Mouse (Mus musculus): ENCODE measurements around the gene Atxn1. TPM values are rescaled to one million over a fixed set of nuclear protein-coding genes. Genes with fewer than 3 reads are reported as not detected.

Gene Atxn1
- polyA plus RNA-seq, 1 experiment from 2014 or later = 6.8 TPM

- H3K4me2 ChIP-seq (ENCODE audit: low read length) = no peak overlapping the region
- no peaks in the 10 kb centered on the region for H3K9me3 ChIP-seq (replicated peaks; ENCODE audit: low read length)
- no peaks in the 10 kb centered on the region for H3K4me1 ChIP-seq (replicated peaks; ENCODE audit: insufficient read depth, low read length)
- no peak for ATAC-seq (replicated peaks; ENCODE audit: low FRiP score, low read depth)
- H3K27ac ChIP-seq = no peak overlapping the region
- no peaks in the 10 kb centered on the region; the same call in 1 of the 2 replicates for H3K36me3 ChIP-seq (ENCODE audit: insufficient read depth, low read length)
- 86% methylated on average over 4 of the region's 4 CpGs for WGBS
- DNase-seq (ENCODE audit: low spot score) = no peak
- no peak overlapping the region for H3K9ac ChIP-seq (ENCODE audit: low read depth, low read length)
- TF ChIP-seq CTCF (IDR thresholded peaks at IDR 0.05; ENCODE audit: low read depth) = no peak
- H3K4me3 ChIP-seq (replicated peaks; ENCODE audit: low read depth, low read length) = no peak overlapping the region
- H3K27me3 ChIP-seq (ENCODE audit: insufficient read depth, low read length) = no peaks in the 10 kb centered on the region
Observed at GRCm38 (mm10) chr13:45736241-45736640, 228.6 kb downstream of the Atxn1 start.

GRCm38 (mm10) chr13:45735802-45736201 lies 229.0 kb downstream of the Atxn1 start:
- Histone ChIP-seq H3K4me2 (ENCODE audit: low read length) (no peak overlapping the region), H3K9ac (ENCODE audit: low read depth, low read length) (no peak overlapping the region), H3K9me3 (replicated peaks; ENCODE audit: low read length) (no peaks in the 10 kb centered on the region), H3K27ac (no peak overlapping the region), H3K4me1 (replicated peaks; ENCODE audit: insufficient read depth, low read length) (no peaks in the 10 kb centered on the region), H3K4me3 (replicated peaks; ENCODE audit: low read depth, low read length) (no peak overlapping the region), H3K27me3 (ENCODE audit: insufficient read depth, low read length) (no peaks in the 10 kb centered on the region), H3K36me3 (ENCODE audit: insufficient read depth, low read length) (no peaks in the 10 kb centered on the region; the same call in 1 of the 2 replicates)
- WGBS = 89% methylated on average over 3 of the region's 3 CpGs
- no peak for TF ChIP-seq CTCF (IDR thresholded peaks at IDR 0.05; ENCODE audit: low read depth)
- ATAC-seq (replicated peaks; ENCODE audit: low FRiP score, low read depth) = no peak
- no peak for DNase-seq (ENCODE audit: low spot score)

GRCm38 (mm10) chr13:45734531-45734930 lies 230.3 kb downstream of the Atxn1 start:
- H3K27ac ChIP-seq = no peak overlapping the region
- H3K9ac ChIP-seq (ENCODE audit: low read depth, low read length) = no peak overlapping the region
- ATAC-seq (replicated peaks; ENCODE audit: low FRiP score, low read depth) (no peak), DNase-seq (ENCODE audit: low spot score) (no peak)
- no peaks in the 10 kb centered on the region for H3K9me3 ChIP-seq (replicated peaks; ENCODE audit: low read length)
- no peaks in the 10 kb centered on the region for H3K27me3 ChIP-seq (ENCODE audit: insufficient read depth, low read length)
- no peaks in the 10 kb centered on the region for H3K4me1 ChIP-seq (replicated peaks; ENCODE audit: insufficient read depth, low read length)
- H3K4me2 ChIP-seq (ENCODE audit: low read length) = no peak overlapping the region
- no peaks in the 10 kb centered on the region; the same call in 1 of the 2 replicates for H3K36me3 ChIP-seq (ENCODE audit: insufficient read depth, low read length)
- WGBS = 90% methylated on average over 3 of the region's 3 CpGs
- no peak for TF ChIP-seq CTCF (IDR thresholded peaks at IDR 0.05; ENCODE audit: low read depth)
- H3K4me3 ChIP-seq (replicated peaks; ENCODE audit: low read depth, low read length) = no peak overlapping the region

GRCm38 (mm10) chr13:45732590-45732989 lies 232.2 kb downstream of the Atxn1 start:
- Histone ChIP-seq H3K27ac (no peak overlapping the region), H3K9ac (ENCODE audit: low read depth, low read length) (no peak overlapping the region), H3K9me3 (replicated peaks; ENCODE audit: low read length) (no peaks in the 10 kb centered on the region), H3K27me3 (ENCODE audit: insufficient read depth, low read length) (no peaks in the 10 kb centered on the region), H3K36me3 (ENCODE audit: insufficient read depth, low read length) (no peaks in the 10 kb centered on the region; the same call in 1 of the 2 replicates), H3K4me2 (ENCODE audit: low read length) (no peak overlapping the region), H3K4me3 (replicated peaks; ENCODE audit: low read depth, low read length) (no peak overlapping the region), H3K4me1 (replicated peaks; ENCODE audit: insufficient read depth, low read length) (no peaks in the 10 kb centered on the region)
- ATAC-seq (replicated peaks; ENCODE audit: low FRiP score, low read depth) (no peak), DNase-seq (ENCODE audit: low spot score) (no peak)
- 72% methylated on average over 6 of the region's 6 CpGs for WGBS
- no peak for TF ChIP-seq CTCF (IDR thresholded peaks at IDR 0.05; ENCODE audit: low read depth)

GRCm38 (mm10) chr13:45726917-45727316 lies 237.9 kb downstream of the Atxn1 start:
- DNase-seq (ENCODE audit: low spot score) (no peak), ATAC-seq (replicated peaks; ENCODE audit: low FRiP score, low read depth) (no peak)
- Histone ChIP-seq H3K27ac (no peak overlapping the region), H3K9me3 (replicated peaks; ENCODE audit: low read length) (no peaks in the 10 kb centered on the region), H3K9ac (ENCODE audit: low read depth, low read length) (no peak overlapping the region), H3K4me2 (ENCODE audit: low read length) (no peak overlapping the region), H3K36me3 (ENCODE audit: insufficient read depth, low read length) (no peaks in the 10 kb centered on the region), H3K4me1 (replicated peaks; ENCODE audit: insufficient read depth, low read length) (no peaks in the 10 kb centered on the region), H3K4me3 (replicated peaks; ENCODE audit: low read depth, low read length) (no peak overlapping the region), H3K27me3 (ENCODE audit: insufficient read depth, low read length) (no peaks in the 10 kb centered on the region)
- TF ChIP-seq CTCF (IDR thresholded peaks at IDR 0.05; ENCODE audit: low read depth) = no peak

- ATAC-seq (replicated peaks; ENCODE audit: low FRiP score, low read depth) = no peak
- Histone ChIP-seq H3K4me2 (ENCODE audit: low read length) (no peak overlapping the region), H3K27me3 (ENCODE audit: insufficient read depth, low read length) (no peaks in the 10 kb centered on the region), H3K4me3 (replicated peaks; ENCODE audit: low read depth, low read length) (no peak overlapping the region), H3K36me3 (ENCODE audit: insufficient read depth, low read length) (no peaks in the 10 kb centered on the region), H3K4me1 (replicated peaks; ENCODE audit: insufficient read depth, low read length) (peaks cover 2% of the 10 kb centered on the region; the same call in 1 of the 2 replicates), H3K9me3 (replicated peaks; ENCODE audit: low read length) (no peaks in the 10 kb centered on the region), H3K27ac (no peak overlapping the region), H3K9ac (ENCODE audit: low read depth, low read length) (no peak overlapping the region)
- 73% methylated on average over 6 of the region's 6 CpGs for WGBS
- no peak for DNase-seq (ENCODE audit: low spot score)
- TF ChIP-seq CTCF (IDR thresholded peaks at IDR 0.05; ENCODE audit: low read depth) = no peak
Observed at GRCm38 (mm10) chr13:45726181-45726580, 238.6 kb downstream of the Atxn1 start.
